Mouse (Mus musculus) gastrocnemius, adult 18-20 months (tissue): ENCODE data around the gene Selenon. TPM values are rescaled to one million over a fixed set of nuclear protein-coding genes. Genes with fewer than 3 reads are reported as not detected.
A peak's percentile ranks its signal among the peaks of the same experiment; 100 is the strongest.

Source experiments
- DNase-seq: peaks from one replicate; pipeline ENCODE4 v3.0.0; 2021; ENCODE audit warnings: low spot score
- total RNA-seq, 2 experiments: library from RNA; stranded (reverse); gene quantifications; 2 replicates each; pipeline ENCODE4 v1.2.3; 2021

The Selenon gene
- total RNA-seq, 2 experiments from 2014 or later: 4.2 to 4.9 TPM

DNA sequence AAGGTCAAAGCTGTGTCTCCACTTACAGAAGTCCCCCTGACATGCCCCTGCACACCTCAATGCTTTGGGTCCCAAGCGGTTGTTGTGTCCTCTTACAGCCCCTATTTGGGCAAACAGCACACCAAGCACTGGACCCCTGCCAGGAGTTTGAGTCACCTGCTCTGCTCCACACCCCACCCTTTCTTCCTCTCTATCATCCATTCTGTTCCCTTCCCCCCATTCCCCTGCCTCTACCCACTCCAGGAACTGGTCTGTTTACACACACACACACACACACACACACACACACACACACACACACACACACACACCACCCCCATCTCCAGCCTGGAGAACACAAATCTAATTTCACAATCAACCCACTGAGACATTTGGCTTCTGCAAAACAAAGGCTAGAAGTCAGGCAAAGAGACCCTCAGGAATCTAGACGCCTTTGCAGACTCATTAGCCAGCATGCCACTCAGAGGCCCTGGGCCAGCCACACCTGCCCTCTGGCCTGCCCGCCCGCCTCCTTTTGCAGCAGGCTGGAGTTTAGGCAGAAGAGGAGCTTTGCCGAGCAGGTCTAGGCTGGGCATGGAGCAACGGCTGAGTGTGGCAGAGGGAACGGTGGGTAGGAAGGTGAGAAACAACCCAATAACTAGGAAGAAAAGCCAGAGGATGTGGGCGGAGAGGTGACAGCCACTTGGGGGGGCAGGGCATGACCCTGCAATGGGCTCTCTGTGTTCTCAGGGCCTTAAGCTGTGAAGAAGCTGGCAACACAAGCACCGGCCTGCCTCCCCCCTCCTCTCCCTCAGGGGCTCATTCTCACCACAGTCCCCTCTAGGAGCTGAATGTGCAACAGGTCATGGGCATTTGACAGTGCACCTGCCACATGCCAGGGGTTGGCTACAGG, 4.9 kb downstream of the Selenon start:
- no peak for DNase-seq

DNA sequence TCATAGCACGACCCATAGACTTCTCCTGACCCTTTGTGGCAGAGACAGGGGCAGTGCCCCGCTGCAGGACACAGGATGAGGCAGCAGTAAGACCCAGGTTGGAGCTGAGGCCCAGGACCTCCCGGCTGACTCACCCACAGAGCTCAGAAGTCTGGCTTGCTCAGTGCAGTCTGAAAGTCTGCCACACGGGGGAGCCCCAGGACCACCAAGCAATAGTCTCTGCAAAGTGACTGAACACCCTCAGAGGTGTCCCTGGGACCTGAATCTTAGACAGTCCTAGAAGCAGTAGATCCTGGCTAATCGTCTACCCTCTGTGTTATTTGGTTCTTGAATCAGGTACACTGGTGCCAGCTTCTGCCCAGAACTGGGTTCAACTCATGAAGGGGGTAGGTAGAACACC, 8.7 kb downstream of the Selenon start:
- peak; percentile 93 for DNase-seq

DNA sequence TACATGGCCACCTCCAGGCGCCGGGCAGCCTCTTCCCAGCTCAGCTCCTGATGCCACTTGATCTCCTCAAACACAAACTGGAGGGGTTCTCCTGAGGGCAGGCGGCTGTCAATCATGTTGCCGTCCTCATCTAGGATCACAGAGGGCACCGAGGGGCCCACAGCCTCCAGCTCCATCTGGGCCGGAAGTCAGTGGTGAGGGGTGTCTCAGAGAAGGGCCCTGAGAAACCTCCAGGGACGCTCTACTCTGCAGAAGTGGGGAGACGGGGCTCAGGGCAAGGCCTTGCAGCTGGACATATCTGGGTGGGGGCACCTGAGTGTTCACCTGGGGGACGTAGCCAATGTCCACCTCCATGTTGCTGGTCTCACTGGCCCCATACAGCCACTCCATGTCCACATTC, 9.2 kb downstream of the Selenon start:
- no peak for DNase-seq

DNA sequence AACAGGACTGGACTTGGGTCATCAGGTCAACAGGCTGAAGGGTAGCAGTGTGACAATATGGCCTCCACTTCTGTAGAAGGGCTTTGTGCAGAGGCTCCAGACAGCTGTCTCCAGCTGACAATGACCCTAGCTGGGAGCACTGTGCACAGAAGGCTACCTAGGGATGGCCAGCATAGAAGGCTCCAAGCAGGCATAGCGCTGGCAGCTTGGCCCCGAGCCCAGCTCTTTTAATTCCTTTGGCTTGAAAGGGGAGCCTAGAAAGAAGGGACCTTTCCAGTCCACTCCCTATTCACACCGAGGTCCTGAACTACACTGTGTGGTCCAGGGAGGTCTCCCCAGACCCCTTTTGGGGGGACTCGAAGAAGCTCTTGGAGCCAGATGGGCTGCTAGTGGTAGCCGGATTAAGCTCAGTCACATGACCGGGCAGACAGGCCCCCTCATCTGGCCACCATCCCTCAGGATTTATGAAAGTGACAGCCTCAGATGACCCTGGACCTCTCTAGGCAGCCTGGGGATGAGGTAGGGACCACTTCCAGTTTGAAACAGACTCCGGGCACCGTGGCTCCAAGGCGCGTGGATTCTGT, 12.9 kb downstream of the Selenon start:
- DNase-seq: no peak

DNA sequence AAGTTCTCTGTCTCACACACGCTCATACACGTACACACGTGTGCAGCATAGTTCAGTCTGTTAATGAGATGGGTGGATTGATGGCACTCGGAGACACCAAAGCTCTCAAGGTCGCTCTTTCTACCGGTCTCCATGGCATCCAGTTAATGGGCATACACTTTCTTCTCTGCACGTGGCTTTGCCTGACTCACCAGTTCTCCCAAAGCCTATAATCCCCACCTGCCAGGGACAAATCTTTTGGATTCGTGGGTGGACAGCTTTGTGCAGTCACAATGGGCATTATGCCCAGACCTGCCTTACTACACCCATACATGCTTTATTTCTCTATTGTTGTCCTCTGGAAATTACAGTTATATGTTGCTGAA, 16.2 kb downstream of the Selenon start:
- DNase-seq: no peak

DNA sequence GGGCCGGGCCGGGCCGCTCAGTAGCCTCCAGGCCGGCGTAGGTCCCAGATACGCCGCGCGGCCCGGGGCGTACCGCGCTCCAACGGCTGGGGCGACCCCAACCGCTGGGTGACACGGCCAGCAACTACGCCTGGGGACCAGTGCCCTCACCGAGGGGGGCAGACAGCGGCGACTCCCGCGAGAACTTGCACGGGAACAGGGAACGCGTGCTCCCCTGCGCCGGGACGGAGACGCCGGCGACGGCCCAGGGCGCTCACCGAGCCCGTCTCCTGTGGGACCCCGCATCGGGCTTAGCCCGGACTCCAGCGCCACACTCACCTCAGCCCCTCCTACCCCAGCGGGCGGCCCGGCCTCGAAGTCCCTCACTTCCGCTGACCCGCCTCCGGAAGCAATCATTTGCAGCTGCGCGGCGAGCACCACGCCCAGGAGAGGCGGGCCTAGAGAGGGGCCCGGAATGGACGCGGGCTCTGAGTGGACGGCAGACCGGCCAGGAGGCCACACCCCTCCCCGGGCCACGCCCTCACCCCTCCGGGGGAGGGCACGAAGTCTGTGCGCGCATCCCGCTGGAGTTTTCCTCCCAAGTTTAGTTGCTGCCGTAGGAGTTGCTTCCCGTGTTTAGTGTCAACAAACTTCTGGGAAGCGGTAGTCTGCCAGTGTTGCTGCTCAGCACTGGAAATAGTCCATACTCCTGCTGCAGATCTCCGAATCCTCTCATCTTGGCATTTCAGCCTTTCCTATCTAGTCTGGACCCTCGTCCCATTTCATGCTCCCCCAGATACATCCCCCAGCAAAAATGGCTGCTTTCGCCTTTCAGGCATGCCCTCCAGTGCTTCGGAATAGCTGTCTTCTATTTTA, 16.8 kb downstream of the Selenon start, which contains the start of gene Mtfr1l:
Gene Mtfr1l, minus strand, starts transcription at position 456 of the 855 bp plus-strand sequence.
- DNase-seq: peak; percentile 98

DNA sequence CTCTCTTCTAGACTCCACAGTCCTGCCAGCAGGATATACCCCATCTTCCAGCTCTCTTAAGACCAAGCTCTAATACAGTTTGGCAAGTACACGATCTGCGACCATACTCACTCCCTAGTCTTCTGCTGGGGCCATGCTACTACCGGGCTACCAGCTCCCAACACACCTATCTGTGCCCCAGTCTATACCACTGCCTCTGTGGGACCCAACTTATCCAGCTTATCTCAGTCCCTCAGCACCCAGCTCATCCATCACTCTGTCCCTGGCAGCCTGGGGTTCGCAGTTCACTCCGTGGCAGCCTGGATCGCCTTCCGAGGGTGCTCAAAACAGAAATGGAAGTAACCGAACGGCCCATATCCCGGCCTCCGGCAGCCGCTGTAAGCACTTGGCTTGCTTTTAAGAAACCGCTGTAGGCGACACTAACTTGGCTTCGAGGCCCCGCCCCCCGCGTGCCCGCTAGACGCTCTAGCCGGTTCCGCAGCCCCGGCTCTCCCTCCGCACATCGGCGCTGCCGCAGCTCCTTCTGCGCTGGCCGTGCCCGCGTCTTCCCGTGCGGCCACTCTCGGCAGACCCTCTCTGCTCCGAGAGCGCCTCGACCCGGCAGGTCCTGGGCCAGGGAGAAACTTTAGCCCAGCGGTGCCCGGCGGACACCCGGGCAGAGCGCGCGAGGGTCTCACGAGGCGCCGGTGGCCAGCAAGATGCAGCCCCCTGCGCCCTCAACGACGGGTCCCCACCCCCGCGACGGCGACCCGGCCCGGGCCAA, 17.7 kb downstream of the Selenon start:
- peak; percentile 65 for DNase-seq

DNA sequence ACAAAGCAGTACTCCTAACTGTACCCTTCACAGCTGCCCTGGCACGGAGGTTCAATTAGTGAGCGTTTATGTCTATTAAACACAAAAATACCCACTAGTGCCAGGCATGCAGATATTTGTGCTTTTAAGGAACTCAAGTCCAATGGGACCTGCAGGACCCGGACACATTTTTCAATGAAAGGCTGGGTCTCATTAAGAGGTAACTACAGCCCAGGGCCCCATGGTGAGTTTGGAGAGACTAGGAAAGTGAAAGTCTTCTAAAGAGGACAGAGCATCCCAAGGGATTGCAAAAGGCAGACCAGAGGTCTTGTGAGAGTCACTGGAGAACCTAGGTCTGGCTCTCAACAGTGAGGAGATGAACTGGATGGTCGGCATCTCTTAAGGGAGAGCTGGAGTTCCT, 18.5 kb downstream of the Selenon start:
- DNase-seq: no peak

DNA sequence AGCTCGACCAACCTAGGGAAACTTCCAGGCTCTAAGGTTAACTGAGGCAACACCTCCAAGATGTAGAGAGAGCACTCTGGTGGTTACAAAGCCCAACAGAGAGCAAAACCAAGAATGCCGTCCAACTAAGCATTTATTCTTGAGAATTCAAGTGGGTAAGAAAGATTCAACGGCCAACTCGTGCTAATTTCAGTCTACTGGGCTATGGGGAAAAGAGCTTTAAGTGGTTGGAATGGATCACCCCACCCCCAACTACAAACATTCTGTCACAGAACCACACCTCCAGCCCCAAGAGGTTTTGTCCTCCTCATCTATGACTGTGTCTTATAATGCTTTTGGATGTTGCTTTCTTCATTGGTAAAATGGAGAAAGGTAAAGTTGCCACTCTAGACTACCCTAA, 19.0 kb downstream of the Selenon start:
- DNase-seq: no peak

DNA sequence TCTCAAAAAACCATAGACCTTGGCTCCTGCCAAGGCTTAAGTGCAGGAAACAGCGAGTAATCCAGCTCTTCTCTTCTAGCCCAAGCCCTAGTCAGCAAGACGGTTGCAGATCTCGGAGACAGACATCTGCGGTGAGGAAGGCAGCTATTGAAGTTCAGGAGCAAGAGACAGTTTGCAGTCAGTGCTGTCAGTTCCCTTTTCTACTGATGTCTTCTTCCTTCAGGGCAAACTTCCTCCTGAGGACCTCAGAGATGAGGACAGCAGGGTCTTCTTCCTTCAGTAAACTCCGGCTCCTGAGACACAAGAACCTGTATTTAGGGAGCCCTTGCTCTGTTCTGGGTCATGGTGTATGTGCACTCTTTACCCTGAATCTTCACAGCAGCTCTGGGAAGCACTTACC, 25.7 kb downstream of the Selenon start:
- DNase-seq: no peak

DNA sequence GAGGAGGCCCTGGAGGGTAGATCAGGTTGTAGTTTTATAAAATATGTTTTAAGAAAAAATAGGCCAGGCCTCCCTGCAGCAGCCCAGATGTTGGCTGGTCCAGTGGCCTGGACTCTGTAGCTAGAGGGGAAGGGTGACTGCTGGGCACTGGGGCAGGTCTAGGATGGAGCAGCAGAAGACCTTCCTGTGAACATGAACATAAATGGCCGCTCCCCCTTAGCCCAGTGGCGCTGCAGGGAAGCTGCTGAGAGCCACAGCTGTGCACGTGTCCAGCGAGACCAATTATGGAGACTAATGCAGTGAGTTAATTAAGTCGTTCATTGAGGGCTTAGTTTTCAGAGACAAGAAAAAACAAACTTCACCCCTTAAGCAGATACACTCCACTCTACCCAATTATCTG, 26.2 kb downstream of the Selenon start:
- no peak for DNase-seq

DNA sequence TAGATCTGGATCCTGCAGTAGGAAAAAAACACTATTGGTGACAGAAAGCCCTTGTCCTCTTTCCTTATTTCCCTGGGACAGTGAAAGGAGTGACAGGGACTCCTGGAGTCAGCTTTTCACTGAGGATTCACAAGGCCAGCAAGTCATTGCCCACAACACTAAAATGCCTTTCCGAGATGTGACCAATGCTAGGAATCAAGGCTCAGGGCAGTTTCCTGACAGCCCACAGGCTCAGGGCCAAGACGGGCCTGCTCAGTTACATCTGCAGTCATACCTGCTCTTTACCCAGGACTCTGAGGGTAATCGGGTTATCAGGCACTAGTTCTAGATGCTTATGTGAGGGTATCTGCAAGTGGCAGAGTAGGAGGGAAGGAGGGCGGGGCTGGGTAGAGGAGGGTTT, 28.5 kb downstream of the Selenon start:
- no peak for DNase-seq

DNA sequence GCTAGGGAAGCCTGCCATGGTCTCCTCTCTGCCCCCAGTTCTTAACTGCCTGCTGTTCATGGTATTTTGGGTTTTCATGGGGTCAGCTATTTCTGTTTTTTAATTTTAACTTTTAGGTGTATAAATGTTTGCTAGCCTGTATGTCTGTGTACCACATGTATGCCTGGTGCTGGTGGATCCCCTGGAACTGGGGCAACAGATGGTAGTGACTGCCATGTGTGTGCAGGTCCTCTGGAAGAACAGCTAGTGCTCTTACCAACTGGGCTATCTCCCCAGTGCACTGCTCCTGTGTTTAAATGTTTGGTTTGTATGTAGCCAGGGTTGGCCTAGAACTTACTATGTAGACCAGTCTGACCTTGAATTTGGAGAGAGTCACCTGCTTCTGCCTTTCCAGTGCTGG, 32.7 kb downstream of the Selenon start:
- no peak for DNase-seq

DNA sequence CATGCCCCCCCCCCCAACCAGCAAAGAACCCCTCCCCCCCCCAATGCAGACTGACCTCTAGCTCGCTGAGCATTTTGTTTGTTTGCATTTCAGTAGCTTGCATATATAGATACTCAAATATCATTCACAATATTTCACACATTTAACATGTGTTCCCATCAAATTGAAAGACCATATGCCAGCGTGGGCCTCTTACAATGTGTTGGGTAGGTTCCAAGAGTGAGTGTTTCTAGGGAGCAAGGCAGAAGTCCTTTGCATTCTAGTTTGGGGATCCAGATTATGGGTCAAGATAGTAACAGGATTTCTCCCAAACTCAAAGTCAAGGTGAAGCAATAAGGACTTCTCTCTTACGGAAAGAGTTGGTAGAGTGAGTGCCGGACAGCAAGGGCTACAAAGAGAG, 33.4 kb downstream of the Selenon start:
- DNase-seq: no peak

DNA sequence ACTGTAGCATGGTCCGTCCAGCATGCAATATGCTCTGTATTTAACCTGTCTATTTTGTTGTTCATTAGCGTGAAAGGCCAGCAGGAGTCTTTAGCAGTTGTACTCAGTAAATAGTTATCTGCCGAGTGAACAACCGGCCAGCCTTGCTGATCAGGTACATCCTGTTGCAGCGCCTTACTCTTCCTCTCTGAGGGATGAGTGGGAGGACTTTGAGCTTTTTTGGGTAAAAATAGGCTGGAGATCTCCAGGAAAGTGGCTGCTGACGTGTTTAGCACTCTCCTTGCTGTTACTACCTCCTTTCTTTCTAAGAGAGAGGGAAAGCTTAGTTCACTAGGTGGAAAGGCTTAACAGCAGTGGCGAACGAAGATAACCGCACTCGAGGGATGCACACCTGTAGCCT, 34.2 kb downstream of the Selenon start:
- DNase-seq: no peak

DNA sequence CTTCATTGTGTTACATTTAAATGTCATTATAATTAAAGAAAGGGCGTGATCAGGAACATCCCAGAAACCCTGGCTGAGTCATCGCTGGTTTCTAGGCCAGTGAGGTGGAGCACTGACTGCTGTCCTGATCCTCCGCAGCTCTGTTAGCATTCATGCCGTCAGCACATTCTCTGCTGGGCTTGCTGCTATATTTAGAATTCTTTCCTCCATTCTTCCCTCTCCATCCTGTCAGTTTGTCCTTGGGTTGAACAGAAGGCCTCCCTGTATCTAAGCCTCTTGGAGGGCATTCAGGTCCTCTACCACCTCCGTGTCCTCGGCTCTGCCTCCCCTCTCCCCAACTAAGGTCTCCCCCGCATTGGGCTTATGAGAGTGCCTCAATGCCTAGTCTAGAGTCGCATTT, 35.0 kb downstream of the Selenon start:
- DNase-seq: peak; percentile 68

DNA sequence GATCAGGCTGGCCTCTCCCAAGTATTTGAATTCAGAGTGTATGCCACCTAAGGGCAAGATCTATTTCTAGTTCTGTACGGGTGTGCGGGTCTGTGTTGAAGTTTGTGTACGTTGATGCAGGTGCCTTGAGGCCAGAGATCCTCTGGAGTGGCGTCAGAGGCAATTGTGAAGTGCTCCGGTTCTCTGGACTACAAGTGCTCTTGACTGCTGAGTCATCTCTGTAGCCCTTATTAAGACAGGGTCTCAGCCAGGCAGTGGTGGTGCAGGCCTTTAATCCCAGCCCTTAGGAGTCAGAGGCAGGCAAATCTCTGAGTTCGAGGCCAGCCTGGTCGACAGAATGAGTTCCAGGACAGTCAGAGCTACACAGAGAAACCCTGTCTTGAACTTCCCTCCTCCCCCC, 36.4 kb downstream of the Selenon start:
- DNase-seq: no peak

DNA sequence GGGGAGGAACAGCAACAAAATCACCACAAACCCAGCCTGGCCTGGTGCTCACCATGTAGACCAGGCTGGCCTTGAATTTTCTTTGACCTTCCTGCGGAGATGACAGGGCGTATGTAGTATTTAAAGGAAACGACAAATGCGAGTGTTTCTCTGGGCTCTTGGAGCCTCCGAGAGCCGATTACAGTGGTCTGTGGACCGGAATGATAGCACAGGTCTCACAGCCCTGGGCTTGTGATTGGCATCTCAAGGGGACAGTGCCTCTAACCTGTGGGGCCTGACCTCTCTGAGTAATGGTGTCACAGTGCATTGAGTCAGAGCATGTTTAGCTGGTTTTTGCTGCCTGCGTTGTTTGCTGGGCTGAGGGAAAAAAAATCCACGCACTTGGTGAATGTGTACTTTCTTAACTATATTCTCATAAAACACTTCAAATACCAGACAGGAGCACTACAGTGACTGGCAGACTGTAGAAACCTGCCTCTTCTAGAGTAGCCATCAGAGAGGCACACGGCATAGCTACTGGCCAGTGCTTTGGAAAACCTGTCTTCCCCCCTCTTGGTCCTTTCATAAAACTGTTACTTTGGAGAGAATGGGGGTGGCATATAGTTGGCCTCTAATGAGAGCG, 37.5 kb downstream of the Selenon start:
- DNase-seq: no peak

DNA sequence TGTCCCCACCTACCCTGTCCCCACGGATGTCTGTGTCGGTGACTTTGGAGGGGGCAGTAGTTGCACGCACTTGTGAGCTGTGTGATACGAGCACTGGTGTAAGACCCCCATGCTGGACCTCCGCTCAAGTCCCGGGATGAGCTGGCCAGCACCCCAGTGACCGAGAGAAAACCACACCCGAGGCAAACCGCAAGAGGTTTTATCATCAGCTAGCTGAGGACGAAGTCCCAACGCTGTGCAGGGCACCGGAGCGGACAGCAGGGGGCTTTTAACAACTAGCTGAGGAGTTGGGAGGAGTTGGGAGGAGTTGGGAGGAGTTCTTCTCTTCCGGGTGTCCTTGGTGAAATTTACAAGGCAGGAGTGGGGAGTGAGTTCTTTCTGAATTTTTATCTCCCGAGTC, 39.2 kb downstream of the Selenon start:
- DNase-seq: peak; percentile 69

DNA sequence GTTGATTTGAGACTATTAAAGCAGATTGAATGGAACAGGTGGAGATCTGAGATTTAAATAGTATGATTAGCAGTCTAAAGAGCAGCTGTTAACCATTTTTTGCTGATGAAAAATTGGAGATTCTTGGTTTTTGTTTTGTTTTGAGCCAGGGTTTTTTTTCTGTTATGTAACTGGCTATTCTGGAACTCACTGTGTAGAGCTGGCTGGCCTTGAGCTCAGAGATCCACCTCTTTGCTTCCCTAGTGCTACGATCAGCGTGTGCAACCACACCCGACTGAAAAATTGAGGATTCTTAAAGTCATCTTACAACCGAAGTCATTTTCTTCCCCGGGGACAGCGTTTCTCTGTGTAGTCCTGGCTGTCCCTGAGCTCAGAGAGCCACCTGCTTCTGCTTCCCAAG, 40.2 kb downstream of the Selenon start:
- DNase-seq: no peak

DNA sequence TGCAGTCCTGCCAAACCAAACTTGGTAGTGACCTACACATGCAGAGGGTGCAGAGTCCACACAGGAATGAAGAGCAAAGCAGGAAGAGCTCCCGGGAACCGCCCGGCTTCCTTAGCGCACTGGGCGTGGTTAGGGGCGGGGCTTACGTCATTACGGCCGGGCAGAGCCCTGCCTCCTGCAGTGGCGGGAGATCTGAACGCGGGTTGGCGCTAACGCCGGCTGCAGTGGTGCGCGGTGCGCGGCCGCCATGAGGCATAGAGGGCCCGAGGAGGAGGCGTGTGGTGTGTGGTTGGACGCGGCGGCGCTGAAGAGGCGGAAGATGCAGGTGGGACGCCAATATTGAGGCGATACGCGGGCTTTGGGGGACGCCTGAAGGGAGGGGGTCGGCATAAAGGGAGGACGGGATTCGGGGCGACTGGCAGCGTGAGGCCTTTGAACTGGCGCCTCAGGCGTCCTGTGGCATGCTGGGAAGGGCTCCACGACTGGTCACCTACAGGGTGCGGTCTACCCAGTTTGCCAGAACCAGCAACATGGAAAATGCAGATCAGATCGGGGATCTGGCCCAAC, 41.0 kb downstream of the Selenon start, which contains the start of gene Aunip:
Gene Aunip, plus strand, starts transcription at position 155 of the 567 bp plus-strand sequence.
- DNase-seq: peak; percentile 89
